Mouse (Mus musculus) heart, embryonic 15.5 days (tissue): ENCODE measurements around the gene Med25. TPM values are rescaled to one million over a fixed set of nuclear protein-coding genes. Genes with fewer than 3 reads are reported as not detected.
"Not testable (repeated sequence)": the region's sequence is repeated elsewhere in the genome, so short reads cannot be mapped to it uniquely, and the experiment has no call there.

Experiments used
- ATAC-seq: fragments of 200-750 bp; cut with Nextera tagmentation; replicated peaks from 2 replicates; pipeline ENCODE4 v1.8.0; 2017; ENCODE audit warnings: low read depth, moderate TSS enrichment; ENCODE audit not compliant: insufficient number of reproducible peaks, insufficient read depth, low FRiP score
- H3K27ac ChIP-seq: fragments of 300-500 bp; sonication (generic); 2 replicates; pipeline ENCODE4 v1.5.1; 2015; ENCODE audit warnings: mild to moderate bottlenecking, inconsistent platforms
- H3K27me3 ChIP-seq: fragments of 300-500 bp; sonication (generic); 2 replicates; pipeline ENCODE4 v1.6.1; 2015; ENCODE audit warnings: inconsistent platforms
- H3K36me3 ChIP-seq: fragments of 300-500 bp; sonication (generic); 2 replicates; pipeline ENCODE4 v1.6.1; 2015; ENCODE audit warnings: mild to moderate bottlenecking, inconsistent platforms
- H3K4me1 ChIP-seq: fragments of 300-500 bp; sonication (generic); replicated peaks from 2 replicates; pipeline ENCODE4 v1.6.1; 2015; ENCODE audit warnings: inconsistent platforms
- H3K4me2 ChIP-seq: fragments of 300-500 bp; sonication (generic); 2 replicates; pipeline ENCODE4 v1.6.1; 2015; ENCODE audit warnings: inconsistent platforms, mild to moderate bottlenecking, moderate library complexity
- H3K4me3 ChIP-seq: fragments of 300-500 bp; sonication (generic); 2 replicates; pipeline ENCODE4 v1.5.1; 2015; ENCODE audit warnings: mild to moderate bottlenecking, inconsistent platforms
- H3K9ac ChIP-seq: fragments of 300-500 bp; sonication (generic); 2 replicates; pipeline ENCODE4 v1.6.1; 2015; ENCODE audit warnings: mild to moderate bottlenecking, inconsistent platforms
- H3K9me3 ChIP-seq: fragments of 300-500 bp; sonication (generic); replicated peaks from 2 replicates; pipeline ENCODE4 v1.6.1; 2016; ENCODE audit warnings: inconsistent platforms
- WGBS: fragments of 180-500 bp; shearing (Covaris S2); methylation state at CpG from one replicate; pipeline ENCODE4 v1.1.7; 2015; ENCODE audit warnings: mixed read lengths; 5-methylcytosine and 5-hydroxymethylcytosine counted together
- polyA plus RNA-seq: library from polyadenylated mRNA; unstranded; fragments of >200 nt; fragmentation: Nextera tagmentation; extraction: Ambion mirVana; gene quantifications from 2 replicates; pipeline ENCODE4 v1.2.1, GENCODE M21; 2015

The Med25 gene
- polyA plus RNA-seq, 1 experiment from 2014 or later = 72.9 TPM

- Histone ChIP-seq H3K4me1 (peaks cover 61% of the 10 kb centered on the region), H3K4me3 (peak overlapping the region; percentile 80), H3K36me3 (peaks cover 7% of the 10 kb centered on the region), H3K9me3 (no peaks in the 10 kb centered on the region), H3K4me2 (peak overlapping the region; percentile 84), H3K27me3 (no peaks in the 10 kb centered on the region), H3K9ac (peak overlapping the region; percentile 90), H3K27ac (peak overlapping the region; percentile 88)
- WGBS = 20% methylated on average over 6 of the region's 6 CpGs
- no peak for ATAC-seq
Measured at GRCm38 (mm10) chr7:44891611-44892010, 901 bp downstream of the Med25 start.

- Histone ChIP-seq H3K36me3 (peaks cover 15% of the 10 kb centered on the region), H3K4me2 (peak overlapping the region; percentile 84), H3K27me3 (no peaks in the 10 kb centered on the region), H3K9ac (0 out of 2 replicates have a peak overlapping the region, but pooled peaks have one; percentile 90), H3K4me3 (peak overlapping the region; percentile 80), H3K4me1 (peaks cover 57% of the 10 kb centered on the region), H3K27ac (no peak overlapping the region), H3K9me3 (no peaks in the 10 kb centered on the region)
- WGBS = 64% methylated on average over 4 of the region's 4 CpGs
- no peak for ATAC-seq
Measured at GRCm38 (mm10) chr7:44890737-44891136, 1.8 kb downstream of the Med25 start.

DNA sequence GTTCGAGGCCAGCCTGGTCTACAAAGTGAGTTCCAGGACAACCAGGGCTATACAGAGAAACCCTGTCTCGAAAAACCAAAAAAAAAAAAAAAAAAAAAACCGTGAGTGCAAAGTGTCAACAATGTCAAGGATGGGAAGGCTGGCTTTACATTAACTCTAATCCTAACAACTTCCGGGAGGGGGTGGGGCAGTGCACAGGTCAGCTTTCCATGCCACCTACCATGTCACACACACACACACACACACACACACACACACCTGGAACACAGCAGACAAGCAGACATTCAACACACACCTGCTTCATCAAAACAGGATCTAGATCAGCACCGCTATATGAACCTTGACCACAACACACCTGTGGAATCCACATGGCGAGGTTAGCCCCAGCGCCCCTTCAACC, 2.3 kb downstream of the Med25 start:
- Histone ChIP-seq H3K27ac (no peak overlapping the region), H3K27me3 (no peaks in the 10 kb centered on the region), H3K4me3 (no peak overlapping the region), H3K4me2 (peak overlapping the region; percentile 84; the same call in 1 of the 2 replicates), H3K9ac (no peak overlapping the region), H3K4me1 (peaks cover 55% of the 10 kb centered on the region), H3K9me3 (no peaks in the 10 kb centered on the region), H3K36me3 (peaks cover 17% of the 10 kb centered on the region)
- WGBS = 88% methylated on average over 7 of the region's 7 CpGs
- no peak for ATAC-seq

GRCm38 (mm10) chr7:44888256-44889105, 4.0 kb downstream of the Med25 start:
- WGBS = 58% methylated on average over 13 of the region's 13 CpGs
- peaks cover 48% of the 10 kb centered on the region for H3K4me1 ChIP-seq
- no peak overlapping the region for H3K4me3 ChIP-seq
- peaks cover 32% of the 10 kb centered on the region for H3K36me3 ChIP-seq
- no peak overlapping the region for H3K9ac ChIP-seq
- H3K9me3 ChIP-seq = no peaks in the 10 kb centered on the region
- peak overlapping the region; percentile 85 for H3K27ac ChIP-seq
- no peaks in the 10 kb centered on the region for H3K27me3 ChIP-seq
- peak overlapping the region; percentile 12; the same call in 1 of the 2 replicates for H3K4me2 ChIP-seq
- ATAC-seq = peak; percentile 24; the same call in 1 of the 2 replicates

GRCm38 (mm10) chr7:44886964-44887363, 5.5 kb downstream of the Med25 start:
- Histone ChIP-seq H3K9me3 (no peaks in the 10 kb centered on the region), H3K4me1 (peaks cover 43% of the 10 kb centered on the region), H3K36me3 (peaks cover 47% of the 10 kb centered on the region), H3K27me3 (no peaks in the 10 kb centered on the region), H3K27ac (no peak overlapping the region), H3K9ac (no peak overlapping the region), H3K4me3 (no peak overlapping the region), H3K4me2 (no peak overlapping the region)
- 84% methylated on average over 7 of the region's 7 CpGs for WGBS
- ATAC-seq = no peak

DNA sequence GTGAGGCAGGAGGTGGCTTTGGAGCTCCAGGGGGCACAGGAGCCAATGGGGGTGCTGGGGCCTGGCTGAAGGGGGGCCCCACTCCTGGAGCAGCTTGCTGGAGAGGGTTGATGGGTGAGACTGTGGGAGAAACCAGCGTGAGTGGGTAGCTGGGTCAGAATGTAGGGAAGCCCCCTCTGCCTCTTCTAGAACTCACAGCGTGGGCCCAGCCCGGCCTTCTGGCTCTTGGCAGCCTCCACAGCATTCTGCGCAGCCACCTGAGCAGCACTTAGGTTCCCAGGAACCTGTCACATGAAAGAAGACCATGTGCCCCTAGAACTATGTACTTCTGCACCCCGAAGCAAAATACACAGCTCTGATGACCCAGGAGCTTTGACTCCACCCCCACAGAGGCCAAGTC, 7.9 kb downstream of the Med25 start:
- ATAC-seq = no peak
- peaks cover 64% of the 10 kb centered on the region for H3K36me3 ChIP-seq
- 91% methylated on average over 5 of the region's 5 CpGs for WGBS

DNA sequence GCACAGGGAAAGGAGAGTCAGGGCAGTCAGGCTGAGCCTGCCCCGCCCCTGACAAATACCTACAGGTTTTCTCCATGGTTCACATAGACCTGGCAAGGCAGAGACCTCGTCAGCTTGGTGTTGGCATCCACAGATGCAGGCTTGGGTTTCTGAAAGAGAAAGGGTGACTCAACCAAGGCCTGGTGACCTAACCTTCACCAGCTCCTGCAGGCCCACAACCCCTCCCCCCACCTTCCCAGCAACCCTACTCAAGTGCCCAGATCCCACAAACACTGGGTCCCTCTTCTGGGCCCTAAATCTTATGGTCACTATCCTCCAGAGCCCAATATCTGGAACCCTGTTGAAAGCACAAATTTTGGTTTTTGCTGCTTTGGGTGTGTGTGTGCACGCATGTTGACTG, 9.5 kb downstream of the Med25 start:
- no peaks in the 10 kb centered on the region for H3K27me3 ChIP-seq
- H3K9ac ChIP-seq = no peak overlapping the region
- H3K4me3 ChIP-seq = no peak overlapping the region
- no peak overlapping the region for H3K4me2 ChIP-seq
- H3K4me1 ChIP-seq = peaks cover 24% of the 10 kb centered on the region
- peaks cover 74% of the 10 kb centered on the region for H3K36me3 ChIP-seq
- no peak for ATAC-seq
- no peaks in the 10 kb centered on the region for H3K9me3 ChIP-seq
- 77% methylated on average over 3 of the region's 3 CpGs for WGBS
- H3K27ac ChIP-seq = no peak overlapping the region

More for the DNA sequence above, 7.9 kb downstream of the Med25 start:
- H3K4me3 ChIP-seq = no peak overlapping the region
- H3K4me1 ChIP-seq = peaks cover 25% of the 10 kb centered on the region
- no peak overlapping the region for H3K9ac ChIP-seq
- no peaks in the 10 kb centered on the region for H3K9me3 ChIP-seq
- no peaks in the 10 kb centered on the region for H3K27me3 ChIP-seq
- H3K27ac ChIP-seq = no peak overlapping the region
- no peak overlapping the region for H3K4me2 ChIP-seq

GRCm38 (mm10) chr7:44877833-44878232, 14.7 kb downstream of the Med25 start:
- peaks cover 58% of the 10 kb centered on the region for H3K36me3 ChIP-seq
- H3K9ac ChIP-seq = no peak overlapping the region
- WGBS = 45% methylated on average over 14 of the region's 14 CpGs
- H3K27ac ChIP-seq = peak overlapping the region; percentile 89
- no peak overlapping the region for H3K4me2 ChIP-seq
- ATAC-seq = peak; percentile 71
- H3K4me1 ChIP-seq = peaks cover 33% of the 10 kb centered on the region
- no peak overlapping the region for H3K4me3 ChIP-seq
- H3K9me3 ChIP-seq = no peaks in the 10 kb centered on the region
- H3K27me3 ChIP-seq = no peaks in the 10 kb centered on the region

DNA sequence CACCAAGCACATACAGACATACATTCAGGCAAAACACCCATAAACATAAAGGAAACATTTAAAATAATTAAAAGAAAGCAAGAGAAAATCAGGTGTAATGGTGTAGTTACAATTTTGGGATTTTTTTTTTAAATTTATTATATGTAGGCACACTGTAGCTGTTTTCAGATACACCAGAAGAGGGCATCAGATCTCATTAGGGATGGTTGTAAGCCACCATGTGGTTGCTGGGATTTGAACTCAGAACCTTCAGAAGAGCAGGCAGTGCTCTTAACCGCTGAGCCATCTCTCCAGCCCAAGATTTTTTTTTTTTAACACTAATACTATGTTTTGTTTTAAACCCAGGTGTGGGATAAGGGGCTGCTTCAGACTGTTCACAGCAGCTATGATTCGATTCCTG, 20.7 kb downstream of the Med25 start:
- WGBS = 85% methylated on average over 2 of the region's 2 CpGs
- not testable (repeated sequence) for H3K27ac ChIP-seq, H3K36me3 ChIP-seq, H3K9ac ChIP-seq, H3K4me3 ChIP-seq, H3K4me2 ChIP-seq, ATAC-seq, H3K27me3 ChIP-seq, H3K9me3 ChIP-seq
- H3K4me1 ChIP-seq = peaks cover 45% of the 10 kb centered on the region

DNA sequence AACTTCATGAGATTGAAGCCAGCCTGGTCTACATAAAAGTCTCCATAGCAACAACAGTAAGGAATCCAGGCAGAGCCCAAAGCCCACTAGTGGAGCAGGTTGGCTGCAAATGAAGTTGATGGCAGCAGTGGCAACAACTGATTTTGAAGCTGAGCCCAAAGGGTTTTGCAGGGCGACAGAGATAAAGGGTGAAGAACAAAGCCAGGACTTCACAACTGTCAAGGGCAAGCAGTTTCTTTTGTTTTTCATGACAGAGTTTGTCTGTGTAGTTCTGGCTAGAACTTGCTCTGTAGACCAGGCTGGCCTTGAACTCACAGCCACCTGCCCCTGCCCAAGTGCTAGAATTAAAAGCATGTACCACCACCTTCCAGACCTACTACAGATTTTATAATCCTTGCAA, 21.3 kb downstream of the Med25 start:
- ATAC-seq = no peak
- Histone ChIP-seq H3K4me3 (no peak overlapping the region), H3K4me1 (peaks cover 51% of the 10 kb centered on the region), H3K36me3 (0 out of 2 replicates have a peak, but pooled peaks cover under 1% of the 10 kb centered on the region), H3K27ac (no peak overlapping the region), H3K9ac (no peak overlapping the region), H3K27me3 (no peaks in the 10 kb centered on the region), H3K9me3 (no peaks in the 10 kb centered on the region), H3K4me2 (no peak overlapping the region)
- WGBS = 67% methylated on average over 1 of the region's 1 CpGs

DNA sequence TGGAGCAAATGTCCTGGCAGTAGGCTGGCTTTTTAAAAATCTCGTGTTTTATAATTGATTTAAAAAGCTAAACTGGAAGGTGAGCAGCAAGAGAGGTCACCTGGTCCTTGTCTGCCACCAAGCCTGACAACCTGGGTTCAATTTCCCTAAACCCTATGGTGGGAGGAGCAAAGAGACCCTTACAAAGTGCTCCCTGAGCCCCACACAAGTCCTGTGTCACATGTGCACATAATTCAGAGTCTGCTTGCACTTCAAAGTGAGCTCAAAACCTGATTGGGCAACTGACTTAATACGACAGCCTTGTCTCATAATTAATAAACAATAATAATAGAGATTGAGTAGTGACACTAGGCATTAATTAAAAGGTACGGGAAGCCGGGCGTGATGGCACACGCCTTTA, 21.9 kb downstream of the Med25 start:
- peaks cover 56% of the 10 kb centered on the region for H3K4me1 ChIP-seq

More for the DNA sequence above, 21.9 kb downstream of the Med25 start:
- peak overlapping the region; percentile 87 for H3K4me2 ChIP-seq
- no peaks in the 10 kb centered on the region for H3K9me3 ChIP-seq
- peak overlapping the region; percentile 100; the same call in 1 of the 2 replicates for H3K9ac ChIP-seq
- no peaks in the 10 kb centered on the region for H3K27me3 ChIP-seq
- WGBS = 83% methylated on average over 6 of the region's 6 CpGs
- no peaks in the 10 kb centered on the region for H3K36me3 ChIP-seq
- peak overlapping the region; percentile 100 for H3K27ac ChIP-seq
- peak overlapping the region; percentile 97 for H3K4me3 ChIP-seq
- no peak for ATAC-seq
